Mouse (Mus musculus) megakaryocyte progenitor cell, adult 5-6 weeks (primary cell): ENCODE measurements around the gene Hspa2. TPM values are rescaled to one million over a fixed set of nuclear protein-coding genes. Genes with fewer than 3 reads are reported as not detected.
"Not testable (repeated sequence)": the region's sequence is repeated elsewhere in the genome, so short reads cannot be mapped to it uniquely, and the experiment has no call there.

Source experiments
- ATAC-seq: replicated peaks from 2 replicates; pipeline ENCODE4 v1.8.0; 2016; ENCODE audit warnings: mild to moderate bottlenecking, moderate TSS enrichment, inconsistent platforms; ENCODE audit not compliant: poor library complexity
- total RNA-seq, 2 experiments: library from RNA; stranded (forward) in 1 of 2; stranded (reverse) in 1 of 2; fragments of 157-497, 149-512 nt in 1 of 2; fragments of 200-1000 nt in 1 of 2; gene quantifications; 2 replicates each; pipeline versions ENCODE4 v1.2.3 to v1.2.4; 2015 to 2017

Gene Hspa2
- total RNA-seq, 2 experiments from 2014 or later: 6.9 to 19.9 TPM

DNA sequence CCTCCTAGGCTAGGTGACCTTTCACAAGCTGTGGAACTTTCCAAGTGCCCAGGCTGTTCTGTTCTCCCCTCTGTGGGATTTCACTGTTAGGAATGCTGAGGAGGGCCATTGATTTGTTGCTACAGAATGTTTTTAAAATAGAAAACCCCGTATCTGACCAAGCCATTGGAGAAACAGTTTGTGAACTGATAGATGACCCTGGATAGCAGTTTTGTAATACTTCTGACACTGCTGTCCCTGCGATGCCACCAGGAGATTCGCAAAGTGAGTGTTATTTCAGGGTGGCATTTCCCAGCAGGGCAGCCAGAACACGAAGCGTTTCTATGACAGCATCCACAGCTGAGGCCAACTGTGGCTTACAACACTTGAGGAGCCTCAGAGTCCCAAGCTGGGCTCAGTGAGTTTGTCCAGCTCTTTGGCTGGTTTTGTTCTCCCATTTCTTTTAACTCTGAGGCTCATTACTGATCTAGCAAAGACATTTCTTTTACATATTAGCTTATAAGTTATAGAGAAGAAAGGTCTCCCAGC is 27.0 kb downstream of the Hspa2 start:
- no peak for ATAC-seq

DNA sequence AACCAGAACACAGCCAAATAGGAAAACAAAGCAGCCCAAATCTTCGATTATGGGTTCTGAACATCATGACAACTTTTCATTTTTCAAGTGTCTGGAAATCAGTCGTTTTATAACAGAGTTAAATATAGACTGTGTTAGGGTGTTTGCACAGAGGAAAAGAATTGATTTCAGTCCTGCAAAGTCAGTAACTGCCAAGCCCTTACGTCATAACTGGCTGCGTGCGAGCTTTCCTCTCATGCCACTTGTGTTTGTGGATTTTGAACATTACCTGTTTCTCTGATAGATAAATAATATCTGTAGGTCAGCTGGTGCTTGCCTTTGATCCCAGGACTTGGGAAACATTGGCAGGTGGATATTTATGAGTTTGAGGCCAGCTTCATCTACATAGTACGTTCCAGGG is 27.5 kb downstream of the Hspa2 start:
- ATAC-seq: no peak

DNA sequence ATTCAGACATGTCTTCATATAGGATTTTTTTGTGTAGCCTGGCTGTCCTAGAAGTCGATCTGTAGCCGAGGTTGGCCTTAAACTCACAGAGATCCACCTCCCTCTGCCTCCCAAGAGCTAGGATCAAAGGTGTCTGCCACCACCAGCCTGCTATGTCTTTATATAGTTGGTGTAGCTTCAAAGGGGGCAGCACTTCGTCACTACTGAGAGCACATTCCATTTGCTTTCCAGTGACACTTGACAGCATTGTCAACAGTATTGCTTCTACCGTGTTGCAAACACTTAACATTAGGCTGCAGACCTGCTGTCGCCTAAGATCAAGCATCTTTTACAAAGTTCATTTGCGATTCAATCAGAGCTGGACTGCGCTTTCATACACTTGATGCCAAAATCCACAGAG is 30.1 kb downstream of the Hspa2 start:
- ATAC-seq: no peak

DNA sequence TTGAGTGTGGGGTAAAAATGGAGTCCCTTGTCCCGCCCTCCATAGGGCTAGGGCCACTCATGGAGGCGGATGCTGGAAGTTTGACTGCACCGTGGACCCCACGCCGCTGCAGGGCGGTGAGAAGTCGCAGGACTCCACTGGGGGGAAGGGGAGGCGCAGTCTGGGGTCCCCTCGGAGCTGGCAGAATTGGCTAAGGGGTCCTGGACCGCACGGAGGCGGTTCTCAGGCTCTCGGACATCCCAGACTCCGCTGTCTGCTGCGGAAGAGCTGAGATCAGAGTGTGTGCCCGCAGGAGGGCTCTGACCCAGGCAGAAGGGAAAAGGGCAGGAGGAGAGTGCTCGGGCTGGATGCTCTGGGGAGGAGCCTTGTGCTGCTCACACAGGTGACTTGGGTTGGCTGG is 31.1 kb downstream of the Hspa2 start:
- ATAC-seq: 0 out of 2 replicates have a peak, but pooled peaks have one; percentile 14

DNA sequence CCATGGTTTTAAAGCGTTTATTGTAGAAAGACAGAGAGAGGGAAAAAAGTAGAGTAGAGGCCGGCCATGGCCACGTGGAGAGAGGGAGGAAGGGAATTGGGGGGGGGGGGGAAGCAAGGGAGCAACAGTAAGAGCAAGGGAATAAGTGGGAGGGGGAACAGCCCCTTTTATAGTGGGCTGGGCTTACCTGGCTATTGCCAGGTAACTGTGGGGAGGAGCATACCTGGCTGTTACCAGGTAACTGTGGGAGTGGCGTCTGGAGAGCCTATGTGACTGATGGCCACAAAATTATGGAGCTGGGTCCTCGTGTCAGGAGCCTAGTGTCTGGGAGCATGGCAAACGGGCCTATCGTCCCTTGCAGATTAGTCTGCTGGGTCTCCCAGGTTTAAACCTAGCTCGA is 31.6 kb downstream of the Hspa2 start:
- ATAC-seq: no peak

DNA sequence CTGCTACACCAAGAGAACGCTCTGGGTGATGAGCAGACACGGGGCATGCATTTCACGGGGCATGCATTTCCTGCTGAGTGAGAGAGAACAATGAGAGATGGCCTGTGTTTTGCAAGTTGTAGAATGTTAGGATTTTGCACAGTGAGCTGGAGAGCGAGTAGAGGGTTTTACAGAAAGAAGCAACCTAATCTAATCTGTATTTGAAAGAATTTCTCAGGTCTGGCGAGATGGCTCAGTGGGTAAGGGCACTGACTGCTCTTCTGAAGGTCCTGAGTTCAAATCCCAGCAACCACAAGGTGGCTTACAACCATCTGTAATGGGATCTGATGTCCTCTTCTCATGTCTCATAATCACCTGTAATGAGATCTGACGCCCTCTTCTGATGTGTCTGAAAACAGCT is 39.5 kb downstream of the Hspa2 start:
- not testable (repeated sequence) for ATAC-seq

DNA sequence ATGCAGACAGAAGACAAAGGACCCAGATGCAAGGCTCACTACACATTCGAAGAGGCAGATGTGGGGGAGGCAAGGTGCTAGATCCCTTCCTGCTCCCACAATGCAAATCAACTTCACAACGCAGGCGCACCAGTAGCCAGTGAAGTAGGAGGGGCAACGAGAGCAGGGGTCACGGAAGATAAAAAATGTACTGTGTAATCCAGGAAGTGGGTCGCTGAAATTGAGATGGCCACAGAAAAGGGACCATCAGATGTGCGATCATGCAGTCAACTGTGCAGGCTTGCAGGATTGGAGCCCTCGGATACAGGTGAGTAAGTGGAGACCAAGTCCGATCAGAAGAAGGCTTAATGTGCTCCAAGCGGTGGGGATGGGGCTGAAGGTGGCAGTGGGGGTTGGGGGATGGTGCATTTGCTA is 40.4 kb downstream of the Hspa2 start:
- peak; percentile 65 for ATAC-seq

DNA sequence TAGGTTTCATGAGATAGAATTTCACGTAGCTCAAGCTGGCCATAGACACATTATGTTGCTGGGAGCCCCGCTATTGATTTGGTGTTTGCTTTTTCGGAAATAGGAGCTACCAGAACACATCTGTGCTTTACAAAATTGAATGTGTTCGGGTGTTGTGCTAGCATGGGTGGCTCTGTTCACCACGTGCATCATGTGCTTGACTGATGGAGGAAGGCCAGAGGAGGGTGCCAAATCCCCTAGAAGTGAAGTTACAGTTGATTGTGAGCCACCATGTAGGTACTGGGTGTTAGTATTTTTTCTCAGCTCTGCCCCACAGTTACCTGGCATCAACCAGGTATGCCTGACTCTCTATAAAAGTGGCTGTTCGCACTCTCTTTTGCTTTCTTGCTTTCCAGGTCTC is 40.9 kb downstream of the Hspa2 start:
- ATAC-seq: no peak

DNA sequence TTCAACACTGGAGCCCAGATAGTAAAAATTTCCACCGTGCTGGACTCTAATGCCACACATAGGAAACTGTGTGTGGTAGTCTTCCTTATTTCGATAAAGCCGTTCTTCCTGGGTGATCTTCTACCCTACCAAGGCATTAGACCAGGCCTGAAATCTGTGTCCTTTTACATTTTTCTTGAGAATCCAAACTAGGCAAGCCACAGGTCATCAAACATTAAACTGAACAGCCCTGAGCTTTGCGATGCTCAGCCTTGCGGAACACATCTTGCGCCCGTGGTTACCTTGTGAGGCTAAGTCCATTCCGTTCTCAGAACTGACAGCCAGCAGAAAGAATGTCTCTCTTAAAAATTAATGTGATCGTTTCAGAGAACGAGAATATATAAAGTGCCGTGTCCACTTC is 42.2 kb downstream of the Hspa2 start:
- ATAC-seq: no peak

DNA sequence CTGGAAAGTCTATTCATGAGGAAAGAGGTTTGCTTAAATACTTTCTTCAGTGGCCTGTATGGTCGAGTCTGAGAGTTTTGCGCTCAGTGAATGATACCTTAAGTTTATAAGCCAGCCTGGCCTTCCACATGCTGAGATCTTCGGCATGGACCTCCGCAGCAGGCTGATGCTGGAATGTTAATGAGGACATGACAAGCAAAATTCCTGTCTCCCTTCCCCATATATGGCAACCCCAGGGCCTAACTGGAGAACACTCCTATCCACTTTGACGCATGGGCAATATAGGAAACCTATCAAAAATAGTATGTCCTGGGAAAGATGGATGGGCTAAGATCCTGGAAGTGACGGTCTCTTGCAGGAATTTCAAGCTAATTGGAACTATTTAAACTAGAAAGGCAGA is 44.2 kb downstream of the Hspa2 start:
- ATAC-seq: no peak

DNA sequence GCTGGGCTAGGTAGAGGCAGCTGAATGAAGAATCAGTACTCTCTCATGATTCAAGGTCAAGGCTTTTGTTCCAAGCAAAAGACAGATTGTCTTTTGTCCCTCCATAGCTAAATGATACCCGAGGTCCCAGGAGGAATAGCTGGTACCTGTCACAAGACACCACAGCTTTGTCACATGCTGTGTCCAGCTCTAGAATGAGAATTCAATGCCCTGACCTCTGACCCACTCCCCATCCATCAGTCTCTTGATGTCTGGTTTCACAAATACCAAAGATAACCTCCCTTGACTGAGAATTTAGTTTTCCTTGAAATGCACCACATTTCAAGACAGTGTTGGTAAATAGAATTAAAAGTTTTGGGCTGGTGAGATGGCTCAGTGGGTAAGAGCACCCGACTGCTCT is 48.2 kb downstream of the Hspa2 start:
- ATAC-seq: no peak

Other genes with a start within 250 kb of the Hspa2 start
- gene Esr2, start 226.9 kb upstream of the Hspa2 start, total RNA-seq (2015): not detected in 2 replicates
- gene Esr2, start 226.9 kb upstream of the Hspa2 start, total RNA-seq (2017): not detected in 2 replicates
- not detected in 2 replicates for gene Tex21, start 157.4 kb upstream of the Hspa2 start, total RNA-seq (2015)
- 0.14 TPM in 1 of 2 replicates, not detected in the other for gene Tex21, start 157.4 kb upstream of the Hspa2 start, total RNA-seq (2017)
- gene Mthfd1, start 148.9 kb upstream of the Hspa2 start, total RNA-seq (2015): 90.1 and 113 TPM in 2 replicates
- gene Mthfd1, start 148.9 kb upstream of the Hspa2 start, total RNA-seq (2017): 137 and 191 TPM in 2 replicates
- gene Akap5, start 79.3 kb upstream of the Hspa2 start, total RNA-seq (2015): 0.24 and 0.35 TPM in 2 replicates
- gene Akap5, start 79.3 kb upstream of the Hspa2 start, total RNA-seq (2017): 0.25 and 0.74 TPM in 2 replicates
- 31.1 and 39.7 TPM in 2 replicates for gene Zbtb25, start 34.6 kb upstream of the Hspa2 start, total RNA-seq (2015)
- gene Zbtb25, start 34.6 kb upstream of the Hspa2 start, total RNA-seq (2017): 15.2 and 17.0 TPM in 2 replicates
- gene Zbtb1, start 33.9 kb upstream of the Hspa2 start, total RNA-seq (2015): 14.8 and 17.7 TPM in 2 replicates
- 12.7 and 18.0 TPM in 2 replicates for gene Zbtb1, start 33.9 kb upstream of the Hspa2 start, total RNA-seq (2017)
- 0.39 and 0.72 TPM in 2 replicates for gene Ppp1r36, start 13.4 kb downstream of the Hspa2 start, total RNA-seq (2015)
- gene Ppp1r36, start 13.4 kb downstream of the Hspa2 start, total RNA-seq (2017): 0.24 TPM in 1 of 2 replicates, not detected in the other
- 11.1 and 13.6 TPM in 2 replicates for gene Plekhg3, start 126.7 kb downstream of the Hspa2 start, total RNA-seq (2015)
- gene Plekhg3, start 126.7 kb downstream of the Hspa2 start, total RNA-seq (2017): 13.7 and 13.9 TPM in 2 replicates